Mouse (Mus musculus) urinary bladder, postnatal 10 days (tissue): ENCODE results near the gene Ermp1.

ENCODE experiments used
- DNase-seq: peaks from one replicate; pipeline ENCODE4 v3.0.0; 2022; ENCODE audit warnings: low spot score

Ermp1 gene

DNA sequence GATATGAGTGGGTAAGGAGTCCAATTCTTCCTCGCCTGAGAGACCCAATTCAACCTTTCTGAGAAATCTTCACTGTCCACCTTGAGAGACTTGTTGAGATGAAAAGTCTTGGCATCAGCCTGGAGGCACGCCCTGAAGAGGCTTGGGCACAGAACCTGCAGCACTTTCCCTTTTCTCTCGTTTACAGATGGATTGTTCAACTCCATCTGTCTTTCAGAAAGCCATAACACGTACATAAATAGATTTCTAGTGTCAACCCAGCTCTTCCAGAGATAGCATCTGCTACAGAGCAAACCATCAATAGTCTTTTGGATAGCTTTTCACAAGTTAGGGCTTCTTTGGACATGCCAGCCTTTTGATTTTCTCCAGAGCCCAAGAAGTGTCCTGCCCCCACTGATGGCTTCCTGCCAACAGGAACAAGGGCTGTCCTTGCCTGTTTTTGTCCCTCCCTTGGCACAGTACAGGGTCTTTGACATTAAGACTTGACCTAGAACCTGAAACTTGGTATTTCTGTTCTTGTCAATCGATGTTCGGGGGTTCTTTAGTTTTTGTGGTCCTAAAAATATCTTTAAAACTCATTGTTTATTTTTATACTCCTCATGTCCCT lies 13.9 kb upstream of the Ermp1 start:
- DNase-seq, result no peak

DNA sequence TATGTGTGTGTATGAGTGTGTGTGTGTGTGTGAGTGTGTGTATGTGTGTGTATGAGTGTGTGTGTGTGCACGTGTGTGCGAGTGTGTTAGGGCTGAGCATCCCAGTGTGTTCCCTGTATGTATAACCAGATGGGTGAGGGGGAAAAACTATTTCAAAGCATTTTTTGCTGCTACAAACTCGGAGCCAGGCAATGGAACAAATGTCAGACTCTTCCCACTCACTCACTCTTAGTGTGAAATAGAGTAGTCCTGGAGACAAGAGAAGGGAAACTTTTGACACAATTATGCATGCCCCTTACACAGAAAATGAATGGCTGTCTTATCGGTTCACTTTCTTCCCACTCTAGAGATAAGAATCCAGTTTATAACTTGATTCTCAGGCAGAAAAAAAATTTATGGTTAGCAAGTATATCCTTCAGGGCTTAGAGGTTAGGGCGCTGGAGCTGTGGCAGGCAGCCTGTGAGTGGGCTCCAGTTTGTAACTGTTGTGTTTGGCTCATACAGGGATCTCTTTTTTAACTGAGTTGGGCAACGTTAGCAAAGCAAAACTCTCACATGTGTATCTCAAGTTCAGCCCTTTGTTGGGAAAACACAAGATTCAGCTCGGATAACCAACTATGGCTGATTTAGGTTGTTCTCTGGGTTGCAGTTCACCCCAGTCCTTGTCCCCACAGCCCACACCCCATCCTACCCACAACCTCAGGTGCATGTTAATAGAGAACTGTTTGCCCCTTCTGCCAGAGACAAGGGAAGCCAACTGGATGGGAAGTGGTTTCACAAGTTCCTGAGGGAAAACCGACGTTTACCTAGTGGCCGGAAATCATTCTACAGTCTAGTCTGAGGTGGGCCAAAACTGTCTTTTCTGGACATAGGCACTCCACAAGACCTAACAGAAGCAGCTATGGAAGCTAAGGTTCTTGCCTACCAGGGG lies 12.9 kb upstream of the Ermp1 start:
- no peak for DNase-seq

DNA sequence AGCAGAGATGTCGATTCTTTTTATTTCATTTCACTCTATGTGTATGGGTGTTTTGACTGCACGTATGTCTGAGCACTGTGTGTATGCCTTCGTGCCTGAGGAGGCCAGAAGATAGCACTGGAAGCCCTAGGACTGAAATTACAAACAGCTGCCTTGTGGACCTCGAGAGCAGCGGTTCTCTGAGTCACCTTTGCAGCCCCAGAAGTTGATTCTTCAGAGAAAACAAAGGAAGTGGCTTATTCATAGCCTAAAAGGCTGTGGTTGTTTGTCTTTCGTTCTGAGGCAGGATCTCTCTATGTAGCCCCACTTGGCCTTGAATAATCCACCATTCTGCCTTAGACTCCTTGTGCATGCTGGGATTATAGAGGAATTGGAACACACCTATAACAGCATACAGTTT lies 11.5 kb upstream of the Ermp1 start:
- DNase-seq, result no peak

DNA sequence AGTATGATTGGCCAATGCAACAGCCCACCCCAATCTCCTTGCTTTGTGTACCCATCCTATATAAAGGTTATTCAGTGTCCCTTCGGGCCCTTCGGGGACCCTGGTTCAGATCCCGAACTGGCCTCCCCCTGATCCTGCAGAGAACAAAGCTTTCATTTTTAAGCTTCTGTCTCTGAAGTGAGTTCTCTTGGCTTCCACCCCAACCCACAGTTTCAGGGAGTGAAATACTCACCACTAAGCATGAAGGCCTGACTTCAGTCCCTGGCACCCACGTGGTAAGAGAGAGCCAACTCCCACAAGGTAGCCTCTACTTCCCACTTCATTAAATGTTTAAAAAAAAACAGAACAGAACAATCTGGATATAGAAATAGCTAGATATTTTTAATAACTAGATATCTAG lies 10.6 kb upstream of the Ermp1 start:
- no peak for DNase-seq

DNA sequence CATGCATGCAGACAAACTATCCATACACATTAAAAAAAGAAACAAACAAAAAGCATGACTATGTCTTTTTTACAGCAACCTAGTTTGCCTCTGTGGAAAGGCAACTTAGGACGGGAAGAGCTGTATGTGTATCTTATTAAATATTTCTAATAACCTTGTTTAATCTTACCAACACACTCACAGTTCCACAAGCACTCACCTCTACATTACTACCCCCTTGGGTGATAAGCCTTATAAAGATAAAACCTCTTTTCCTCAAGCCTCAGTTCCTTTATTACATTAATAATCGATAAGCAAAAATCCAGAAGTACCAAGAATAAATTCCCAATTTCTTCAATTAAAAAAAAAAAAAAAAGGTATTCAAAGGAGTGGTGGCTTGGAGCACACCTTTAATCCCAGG lies 9.3 kb upstream of the Ermp1 start:
- DNase-seq, result no peak

DNA sequence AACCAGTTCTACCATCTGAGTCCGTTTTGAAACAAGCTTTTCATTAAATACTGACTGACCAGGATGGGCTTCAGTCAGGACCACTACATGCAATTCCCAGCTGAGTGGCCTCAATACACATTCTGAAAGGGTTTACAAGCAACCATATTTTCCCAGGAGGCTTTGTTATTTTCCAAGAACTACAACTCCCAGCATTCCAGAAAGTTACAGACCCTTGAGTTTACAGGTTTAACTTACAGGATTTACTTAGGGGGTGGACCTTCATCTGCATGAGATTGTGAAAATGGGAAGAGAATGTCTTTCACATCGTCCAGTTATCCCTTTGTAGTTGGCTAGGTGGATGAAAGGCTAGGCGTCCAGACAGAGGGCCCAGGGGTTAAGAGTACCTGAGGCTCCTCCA lies 8.8 kb upstream of the Ermp1 start:
- no peak for DNase-seq

DNA sequence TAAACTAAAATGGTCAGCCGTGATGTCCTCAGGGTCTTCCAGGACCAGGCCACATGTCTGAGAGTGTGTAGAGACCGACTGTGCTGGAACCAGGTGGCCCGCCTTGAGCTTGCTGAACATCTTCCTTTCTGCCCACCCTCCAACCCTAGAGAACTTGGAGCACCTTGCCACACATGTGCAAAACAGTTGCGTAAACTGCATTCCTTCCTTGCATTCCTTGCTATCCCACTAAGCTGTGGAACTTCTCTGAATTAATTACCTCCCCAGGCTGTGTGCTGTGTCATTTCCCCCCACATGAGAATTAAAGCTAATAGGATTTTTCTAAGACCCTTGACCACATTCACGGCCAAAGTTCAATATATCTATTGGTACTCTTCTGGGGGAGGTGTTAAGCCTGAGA lies 8.4 kb upstream of the Ermp1 start:
- no peak for DNase-seq

DNA sequence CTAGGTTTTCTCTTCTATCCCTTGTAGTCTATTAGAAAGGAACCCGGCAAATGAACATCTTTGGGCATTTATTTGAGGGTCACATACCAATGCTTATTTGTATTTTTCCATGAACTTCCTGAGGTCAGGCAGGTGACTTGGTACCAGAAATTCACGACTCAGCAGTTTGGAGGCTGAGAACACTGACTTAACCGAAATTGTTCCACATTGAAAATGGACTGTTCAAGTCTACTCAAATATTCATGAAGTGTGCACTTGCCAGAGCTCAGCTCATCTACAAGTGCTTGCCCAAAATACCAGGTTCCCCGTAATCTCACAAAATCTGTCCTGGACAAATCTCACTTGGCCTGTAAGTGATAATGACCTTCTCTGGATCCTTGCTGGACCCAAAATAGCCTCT lies 7.8 kb upstream of the Ermp1 start:
- no peak for DNase-seq

DNA sequence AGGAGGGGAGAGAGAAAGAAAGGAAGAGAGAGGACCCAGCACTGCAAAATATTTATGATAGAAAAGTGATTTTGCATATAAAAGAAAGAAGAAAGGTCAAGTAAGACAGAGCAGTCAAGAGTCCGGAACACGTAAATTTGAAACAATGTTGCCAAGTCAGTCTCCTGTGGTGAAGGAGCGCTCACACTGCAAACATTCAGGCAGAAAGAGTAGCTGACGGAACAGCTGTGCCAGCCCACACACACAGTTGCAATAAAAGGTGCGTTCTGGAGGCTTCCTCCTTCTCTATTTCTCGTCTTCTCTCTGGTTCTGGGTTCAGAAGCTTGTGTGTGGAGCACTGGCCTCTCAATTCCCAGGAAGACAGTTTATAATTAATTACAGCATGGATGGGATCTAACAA lies 6.9 kb upstream of the Ermp1 start:
- DNase-seq, result no peak

DNA sequence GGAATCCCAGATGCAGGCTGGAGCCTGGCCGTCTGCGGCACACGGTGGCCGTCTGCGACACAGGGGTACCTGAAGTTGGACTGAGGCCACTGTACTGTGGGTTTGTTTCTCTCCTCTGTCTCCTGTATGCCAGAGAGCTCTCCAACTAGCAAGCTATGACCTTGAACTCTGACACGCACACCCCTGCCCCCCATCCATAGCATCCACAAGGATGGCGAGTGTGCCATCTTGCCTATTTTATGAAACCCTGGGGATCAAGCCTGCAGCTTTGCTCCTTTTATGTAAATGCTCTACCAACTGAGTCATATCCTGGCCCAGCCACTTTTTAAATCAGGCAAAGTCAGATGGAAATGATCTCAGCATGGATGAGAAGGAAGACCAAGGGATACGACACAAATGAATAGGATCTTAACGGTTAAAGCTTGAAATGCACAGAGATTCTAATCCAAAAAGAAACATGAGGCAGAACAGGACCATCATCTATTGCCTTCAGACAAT lies 5.6 kb upstream of the Ermp1 start:
- no peak for DNase-seq

DNA sequence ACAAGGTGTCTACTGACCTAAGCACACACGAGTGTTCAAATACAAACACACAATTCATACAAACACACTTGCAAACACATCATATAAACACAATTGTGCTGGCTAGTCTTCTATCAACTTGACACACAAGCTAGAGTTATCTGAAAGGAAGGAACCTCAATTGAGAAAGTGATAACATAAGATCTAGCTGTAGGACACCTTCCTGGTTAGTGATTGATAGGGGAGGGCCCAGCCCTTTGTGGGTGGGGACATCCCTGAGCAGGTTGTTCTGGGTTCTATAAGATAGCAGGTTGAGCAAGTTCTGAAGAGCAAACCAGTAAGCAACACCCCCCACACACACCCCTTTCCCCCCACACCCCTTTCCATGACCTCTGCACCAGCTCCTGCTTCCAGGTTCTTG lies 1.5 kb upstream of the Ermp1 start:
- no peak for DNase-seq

DNA sequence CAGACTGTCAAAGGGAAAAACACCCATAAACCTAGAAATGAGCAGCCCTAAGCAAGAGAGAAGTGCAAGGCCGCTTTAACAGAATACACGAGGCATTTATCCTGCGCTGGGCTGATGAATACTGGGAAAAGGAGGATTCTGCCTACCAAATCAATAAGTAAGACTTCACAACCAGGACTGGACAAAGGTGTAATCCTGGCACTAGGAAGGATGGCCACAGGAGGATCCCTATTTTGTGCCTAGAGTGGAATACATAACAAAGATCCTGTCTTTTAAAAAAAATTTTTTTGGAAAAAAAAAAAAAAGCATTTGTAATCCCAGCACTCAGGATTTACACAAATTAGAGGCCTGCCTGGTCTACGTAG lies 317 bp upstream of the Ermp1 start:
- DNase-seq, result no peak

DNA sequence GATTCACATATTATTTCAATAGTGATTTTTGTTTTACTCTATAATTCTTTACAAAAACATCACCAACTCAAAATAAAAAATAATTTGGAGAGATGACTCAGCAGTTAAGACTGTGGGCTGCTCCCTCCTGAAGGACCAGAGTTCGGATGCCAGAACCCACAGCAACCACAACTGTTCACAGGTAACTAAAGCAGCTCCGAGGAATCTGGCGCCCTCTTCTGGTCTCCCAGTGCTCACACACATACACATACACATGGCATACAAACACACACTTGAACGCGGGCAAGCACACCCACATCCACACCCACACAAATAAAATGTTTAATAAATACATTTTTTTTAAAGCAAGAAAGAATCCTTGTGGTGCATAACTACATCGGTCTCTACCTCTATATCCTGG lies 3.5 kb downstream of the Ermp1 start:
- DNase-seq, result no peak

DNA sequence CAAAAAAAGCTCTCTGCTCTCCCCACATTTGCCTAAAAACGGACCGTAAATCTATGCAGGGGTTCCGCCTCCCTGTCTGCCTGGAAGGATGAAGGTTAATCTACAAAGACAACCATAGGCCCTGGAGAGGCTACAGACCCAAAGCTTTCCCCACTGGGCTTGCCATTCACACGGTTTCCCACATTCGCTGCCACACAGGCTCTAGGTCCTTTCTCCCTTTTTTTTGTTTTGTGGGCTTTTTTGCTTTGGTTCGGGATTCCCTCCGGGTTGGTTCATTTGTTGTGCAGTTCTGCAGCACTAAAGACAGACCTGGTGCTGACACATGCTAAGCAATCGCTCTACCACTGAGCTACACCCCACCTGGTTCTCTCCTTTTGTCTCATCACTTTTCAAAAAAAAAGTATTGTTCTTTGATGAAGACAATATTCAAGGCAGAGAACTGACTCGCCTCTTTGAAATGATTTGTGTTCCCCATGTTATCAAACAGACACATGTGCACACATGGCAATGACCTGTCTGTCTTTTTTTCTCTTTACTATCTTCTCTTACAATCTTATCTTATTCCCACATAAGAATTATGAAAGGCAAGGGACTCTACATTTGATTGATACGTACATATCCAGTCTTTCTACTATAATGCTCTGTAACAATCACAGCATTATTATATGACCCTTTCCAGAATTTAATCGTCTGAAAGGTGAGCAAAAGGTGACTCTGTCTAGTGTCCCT lies 4.9 kb downstream of the Ermp1 start:
- no peak for DNase-seq

DNA sequence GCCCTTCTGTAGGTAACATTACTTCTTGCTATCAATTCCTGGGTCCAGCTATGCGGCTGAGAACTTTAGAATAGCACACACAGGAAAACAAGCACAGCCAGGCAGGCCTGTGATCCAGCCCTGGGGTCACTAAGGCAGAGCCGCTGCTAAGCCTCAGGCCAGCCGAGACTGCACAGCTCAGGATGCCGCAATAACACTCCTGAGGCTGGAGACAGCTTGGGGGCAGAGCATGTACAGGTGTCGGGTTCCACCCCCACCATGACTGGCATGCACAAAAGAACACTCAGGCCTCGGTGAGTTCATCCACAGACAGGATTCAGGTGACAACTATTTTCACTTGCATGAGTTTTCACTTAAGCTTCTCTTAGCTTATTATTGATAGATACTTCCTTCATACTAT lies 6.0 kb downstream of the Ermp1 start:
- DNase-seq, result no peak

DNA sequence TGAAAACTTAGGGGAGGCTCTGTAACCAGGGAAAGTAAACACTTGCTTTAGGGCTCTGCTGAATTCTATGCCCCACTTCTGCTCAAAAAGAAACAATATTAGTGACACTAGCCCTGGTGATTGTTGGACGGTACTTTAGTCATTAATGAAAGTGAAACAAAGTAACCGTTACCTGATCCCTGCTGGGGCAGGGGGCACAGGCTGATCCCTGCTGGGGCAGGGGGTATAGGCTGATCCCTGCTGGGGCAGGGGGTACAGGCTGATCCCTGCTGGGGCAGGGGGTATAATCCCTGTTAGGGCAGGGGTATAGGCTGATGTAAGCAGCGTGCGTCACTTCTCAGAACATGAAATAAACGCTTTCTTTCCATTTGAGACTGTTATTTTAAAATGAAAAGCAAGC lies 6.7 kb downstream of the Ermp1 start:
- DNase-seq, result no peak

DNA sequence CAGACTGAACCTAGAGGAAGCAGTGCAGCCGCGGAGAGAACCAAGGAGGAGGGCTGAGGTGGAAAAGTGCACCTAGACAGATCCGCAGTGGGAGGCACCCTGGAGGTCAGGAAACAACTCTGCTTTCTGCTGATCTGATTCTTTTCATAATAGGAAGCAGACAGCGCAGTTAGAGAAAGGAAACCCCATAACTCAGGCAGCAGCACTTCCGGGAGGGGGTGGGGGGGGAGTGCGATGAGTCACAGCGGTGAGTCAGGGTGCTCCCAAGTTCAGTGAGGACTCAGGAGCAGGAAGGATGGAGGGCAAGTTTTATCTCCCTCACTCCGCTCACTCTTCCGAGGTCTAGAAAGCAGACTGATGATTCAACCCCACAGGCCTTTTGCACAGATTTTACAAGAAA lies 7.2 kb downstream of the Ermp1 start:
- no peak for DNase-seq

DNA sequence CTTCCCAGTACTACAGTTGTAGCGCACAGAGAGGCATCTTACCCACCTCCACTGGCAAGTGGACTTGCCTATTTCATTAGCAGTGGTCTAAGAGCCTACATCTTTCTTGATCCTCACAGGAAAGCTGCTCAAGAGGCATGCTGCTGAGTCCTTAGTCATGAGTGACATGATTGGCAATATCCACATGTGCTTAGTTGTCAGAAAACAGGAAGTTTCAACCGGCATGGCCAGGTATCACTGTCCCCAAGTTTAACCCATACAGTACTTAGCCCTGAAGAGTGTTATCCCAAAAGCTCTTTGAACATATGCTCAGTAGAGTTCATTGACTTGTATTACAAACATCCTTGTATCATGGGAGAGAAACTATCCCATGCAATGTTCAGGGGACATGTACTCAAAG lies 36.1 kb downstream of the Ermp1 start:
- no peak for DNase-seq

DNA sequence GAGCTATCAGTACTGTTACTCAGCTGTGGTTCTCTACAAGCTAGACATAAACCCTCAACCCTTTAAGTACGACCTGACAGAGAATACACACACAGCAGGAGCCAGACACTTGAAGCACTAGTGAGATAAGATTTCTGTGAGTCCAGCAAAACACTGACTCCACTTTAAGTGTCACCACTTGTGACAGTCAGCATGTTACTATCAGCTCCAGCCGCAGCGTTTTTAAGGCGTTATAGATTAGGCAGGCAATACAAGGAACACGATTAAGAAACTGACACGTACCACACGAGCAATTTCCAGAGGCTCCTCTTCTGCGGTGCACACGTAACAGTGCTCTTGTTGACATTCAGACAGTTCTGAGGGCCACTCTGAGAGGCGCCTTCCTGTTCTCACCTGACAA lies 37.3 kb downstream of the Ermp1 start:
- no peak for DNase-seq

DNA sequence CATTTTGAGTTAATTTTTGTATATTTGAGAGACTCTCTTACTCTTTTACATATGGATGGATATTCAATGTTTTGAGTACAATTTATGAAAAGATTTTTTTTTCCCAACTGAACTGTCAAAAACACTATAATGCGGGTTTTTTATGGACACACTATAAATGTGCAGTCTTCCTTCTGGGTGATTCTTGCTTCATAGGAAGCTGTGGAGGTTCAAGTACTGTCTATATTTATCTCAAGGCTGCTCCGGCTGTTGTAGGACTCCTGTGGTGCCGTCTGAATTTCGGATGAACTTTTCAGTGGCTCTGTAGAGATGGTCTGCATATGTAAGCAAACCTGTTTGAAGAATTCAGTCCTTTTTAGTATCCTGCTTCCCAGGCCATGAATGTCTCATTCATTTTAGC lies 40.0 kb downstream of the Ermp1 start:
- no peak for DNase-seq

DNA sequence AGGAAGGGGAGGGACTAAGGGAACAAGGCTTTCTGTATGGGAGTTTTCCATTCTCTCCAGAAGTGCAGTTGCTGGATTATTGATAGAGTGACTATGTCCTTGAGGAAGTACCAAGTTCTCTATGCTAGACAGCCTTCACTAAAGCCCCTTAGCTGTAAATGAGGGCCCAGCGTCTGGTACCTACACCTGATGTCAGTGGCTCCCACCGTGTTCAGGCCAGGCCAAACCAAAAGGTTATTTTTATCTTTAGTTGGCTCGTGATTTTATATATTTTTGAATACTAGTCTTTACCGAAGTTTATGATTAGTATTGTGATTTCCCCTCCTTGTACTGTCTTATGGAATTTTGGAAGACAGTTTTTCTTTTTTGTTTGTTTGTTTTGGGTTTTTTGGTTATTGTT lies 40.7 kb downstream of the Ermp1 start:
- DNase-seq, result no peak

DNA sequence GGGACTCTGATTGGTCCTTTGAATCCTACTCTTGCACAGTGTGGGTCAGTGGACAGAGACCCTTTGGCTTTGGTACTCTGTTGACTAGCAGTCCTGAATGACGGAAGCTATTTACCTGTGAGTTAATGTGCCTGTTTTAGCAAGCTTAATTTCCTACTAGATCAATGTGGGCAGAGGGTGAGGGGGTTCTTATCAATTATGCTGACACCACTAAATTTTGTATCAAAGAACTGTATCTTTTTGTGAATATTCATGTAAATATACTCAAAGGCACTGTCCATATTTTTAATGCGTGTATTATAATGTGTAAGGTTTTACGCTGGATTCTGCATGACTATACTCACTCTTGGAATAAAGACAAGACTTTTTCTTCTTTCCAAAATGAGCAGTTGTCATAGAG lies 43.6 kb downstream of the Ermp1 start:
- DNase-seq, result no peak
